Mouse (Mus musculus) hindbrain, embryonic 10.5 days (tissue): ENCODE measurements around the gene Tubg1. TPM values are rescaled to one million over a fixed set of nuclear protein-coding genes. Genes with fewer than 3 reads are reported as not detected.
A peak's percentile ranks its signal among the peaks of the same experiment; 100 is the strongest.

Experiments
- DNase-seq: peaks from one replicate; pipeline ENCODE4 v3.0.0-alpha.2; 2017; ENCODE audit warnings: low spot score
- H3K27ac ChIP-seq: fragments of 300-500 bp; sonication (generic); 2 replicates; pipeline ENCODE4 v1.5.1; 2016; ENCODE audit warnings: mild to moderate bottlenecking, moderate library complexity
- H3K27me3 ChIP-seq: fragments of 300-500 bp; sonication (generic); 2 replicates; pipeline ENCODE4 v1.6.1; 2016; ENCODE audit warnings: mild to moderate bottlenecking; ENCODE audit not compliant: poor library complexity, insufficient read depth, severe bottlenecking
- H3K36me3 ChIP-seq: fragments of 300-500 bp; sonication (generic); 2 replicates; pipeline ENCODE4 v1.6.1; 2016; ENCODE audit warnings: mild to moderate bottlenecking, moderate library complexity
- H3K4me1 ChIP-seq: fragments of 300-500 bp; sonication (generic); replicated peaks from 2 replicates; pipeline ENCODE4 v1.6.1; 2016; ENCODE audit warnings: mild to moderate bottlenecking
- H3K4me3 ChIP-seq: fragments of 300-500 bp; sonication (generic); 2 replicates; pipeline ENCODE4 v1.5.1; 2016; ENCODE audit warnings: mild to moderate bottlenecking, moderate library complexity
- H3K9me3 ChIP-seq: fragments of 300-500 bp; sonication (generic); 2 replicates; pipeline ENCODE4 v1.6.1; 2016; ENCODE audit warnings: mild to moderate bottlenecking, moderate library complexity
- WGBS: fragments of 180-500 bp; shearing (Covaris S2); methylation state at CpG from one replicate; pipeline ENCODE4 v1.1.7; 2016; 5-methylcytosine and 5-hydroxymethylcytosine counted together
- polyA plus RNA-seq: library from polyadenylated mRNA; unstranded; fragments of >200 nt; fragmentation: Nextera tagmentation; extraction: Ambion mirVana; gene quantifications from 2 replicates; pipeline ENCODE4 v1.2.1, GENCODE M21; 2016

Gene Tubg1
- polyA plus RNA-seq, 1 experiment from 2014 or later: 141 TPM

- H3K9me3 ChIP-seq: no peaks in the 10 kb centered on the region
- peaks cover 44% of the 10 kb centered on the region for H3K36me3 ChIP-seq
- DNase-seq: no peak
- 92% methylated on average over 18 of the region's 18 CpGs for WGBS
- peaks cover 11% of the 10 kb centered on the region for H3K27me3 ChIP-seq
- peaks cover 63% of the 10 kb centered on the region for H3K4me1 ChIP-seq
- H3K27ac ChIP-seq: no peak overlapping the region
- H3K4me3 ChIP-seq: peak overlapping the region; percentile 87; the same call in 1 of the 2 replicates
These were observed 34.0 kb upstream of the Tubg1 start for GRCm38 (mm10) chr11:101085617-101086322.

- peaks cover 50% of the 10 kb centered on the region for H3K36me3 ChIP-seq
- H3K27me3 ChIP-seq: peaks cover 6% of the 10 kb centered on the region
- peaks cover 62% of the 10 kb centered on the region for H3K4me1 ChIP-seq
- peak overlapping the region; percentile 92 for H3K27ac ChIP-seq
- DNase-seq: no peak
- peak overlapping the region; percentile 87 for H3K4me3 ChIP-seq
- H3K9me3 ChIP-seq: no peaks in the 10 kb centered on the region
- 81% methylated on average over 6 of the region's 6 CpGs for WGBS
These were observed 33.4 kb upstream of the Tubg1 start for GRCm38 (mm10) chr11:101086323-101086674.

GRCm38 (mm10) chr11:101086756-101087681, 32.7 kb upstream of the Tubg1 start, which contains the start of gene Mlx:
Gene Mlx, plus strand, starts transcription at chr11:101087277.
- Histone ChIP-seq H3K27me3 (no peaks in the 10 kb centered on the region), H3K36me3 (peaks cover 57% of the 10 kb centered on the region), H3K9me3 (no peaks in the 10 kb centered on the region), H3K4me1 (peaks cover 55% of the 10 kb centered on the region), H3K27ac (peak within 1 kb of the TSS; percentile 92), H3K4me3 (peak within 1 kb of the TSS; percentile 87)
- WGBS: 3% methylated on average over 52 of the region's 52 CpGs
- DNase-seq: peak; percentile 91

GRCm38 (mm10) chr11:101087682-101088055, 32.1 kb upstream of the Tubg1 start:
- Histone ChIP-seq H3K9me3 (no peaks in the 10 kb centered on the region), H3K27ac (peak overlapping the region; percentile 92), H3K36me3 (peaks cover 63% of the 10 kb centered on the region), H3K4me3 (peak overlapping the region; percentile 87), H3K4me1 (peaks cover 51% of the 10 kb centered on the region), H3K27me3 (no peaks in the 10 kb centered on the region)
- 10% methylated on average over 8 of the region's 8 CpGs for WGBS
- DNase-seq: no peak

GRCm38 (mm10) chr11:101089931-101090330, 29.8 kb upstream of the Tubg1 start:
- Histone ChIP-seq H3K27ac (no peak overlapping the region), H3K36me3 (peaks cover 76% of the 10 kb centered on the region), H3K4me3 (no peak overlapping the region), H3K9me3 (no peaks in the 10 kb centered on the region), H3K4me1 (peaks cover 48% of the 10 kb centered on the region), H3K27me3 (no peaks in the 10 kb centered on the region)
- WGBS: 93% methylated on average over 1 of the region's 1 CpGs
- no peak for DNase-seq

- DNase-seq: no peak
- peak overlapping the region; percentile 66 for H3K4me3 ChIP-seq
- H3K9me3 ChIP-seq: no peaks in the 10 kb centered on the region
- H3K27ac ChIP-seq: peak overlapping the region; percentile 85
- H3K27me3 ChIP-seq: no peaks in the 10 kb centered on the region
- WGBS: under 1% methylated on average over 18 of the region's 18 CpGs
- peaks cover 27% of the 10 kb centered on the region for H3K4me1 ChIP-seq
- peaks cover 81% of the 10 kb centered on the region for H3K36me3 ChIP-seq
These were observed 24.8 kb upstream of the Tubg1 start for GRCm38 (mm10) chr11:101094930-101095313.

- H3K4me3 ChIP-seq: peak within 1 kb of the TSS; percentile 66
- DNase-seq: peak; percentile 97
- H3K4me1 ChIP-seq: peaks cover 27% of the 10 kb centered on the region
- no peaks in the 10 kb centered on the region for H3K9me3 ChIP-seq
- WGBS: under 1% methylated on average over 43 of the region's 43 CpGs
- peak within 1 kb of the TSS; percentile 85 for H3K27ac ChIP-seq
- peaks cover 81% of the 10 kb centered on the region for H3K36me3 ChIP-seq
- H3K27me3 ChIP-seq: no peaks in the 10 kb centered on the region
These were observed 24.3 kb upstream of the Tubg1 start, which contains the start of gene Psmc3ip for GRCm38 (mm10) chr11:101095314-101096024. Gene Psmc3ip, minus strand, starts transcription at chr11:101095436.

- no peak overlapping the region for H3K4me3 ChIP-seq
- peaks cover 27% of the 10 kb centered on the region for H3K4me1 ChIP-seq
- peaks cover 81% of the 10 kb centered on the region for H3K36me3 ChIP-seq
- H3K27ac ChIP-seq: no peak overlapping the region
- H3K27me3 ChIP-seq: no peaks in the 10 kb centered on the region
- H3K9me3 ChIP-seq: no peaks in the 10 kb centered on the region
- DNase-seq: no peak
- 93% methylated on average over 8 of the region's 8 CpGs for WGBS
These were observed 21.5 kb upstream of the Tubg1 start for GRCm38 (mm10) chr11:101098231-101098630.

- peaks cover 83% of the 10 kb centered on the region for H3K36me3 ChIP-seq
- 93% methylated on average over 5 of the region's 5 CpGs for WGBS
These were observed 16.7 kb upstream of the Tubg1 start for GRCm38 (mm10) chr11:101103011-101103410.

GRCm38 (mm10) chr11:101109351-101109750, 10.4 kb upstream of the Tubg1 start:
- peaks cover 40% of the 10 kb centered on the region for H3K36me3 ChIP-seq
- H3K4me1 ChIP-seq: no peaks in the 10 kb centered on the region
- H3K27ac ChIP-seq: no peak overlapping the region
- DNase-seq: no peak
- H3K9me3 ChIP-seq: 0 out of 2 replicates have a peak, but pooled peaks cover 3% of the 10 kb centered on the region
- H3K4me3 ChIP-seq: no peak overlapping the region
- WGBS: 82% methylated on average over 4 of the region's 4 CpGs
- H3K27me3 ChIP-seq: no peaks in the 10 kb centered on the region

More at GRCm38 (mm10) chr11:101103011-101103410, 16.7 kb upstream of the Tubg1 start:
- Histone ChIP-seq H3K27ac (no peak overlapping the region), H3K4me1 (no peaks in the 10 kb centered on the region), H3K4me3 (no peak overlapping the region), H3K9me3 (no peaks in the 10 kb centered on the region), H3K27me3 (no peaks in the 10 kb centered on the region)
- no peak for DNase-seq

- Histone ChIP-seq H3K9me3 (0 out of 2 replicates have a peak, but pooled peaks cover 3% of the 10 kb centered on the region), H3K27me3 (no peaks in the 10 kb centered on the region), H3K4me3 (no peak overlapping the region), H3K27ac (no peak overlapping the region), H3K36me3 (peaks cover 32% of the 10 kb centered on the region), H3K4me1 (peaks cover 6% of the 10 kb centered on the region)
- no peak for DNase-seq
- 73% methylated on average over 5 of the region's 5 CpGs for WGBS
These were observed 9.0 kb upstream of the Tubg1 start for GRCm38 (mm10) chr11:101110708-101111107.

- no peak overlapping the region for H3K27ac ChIP-seq
- H3K9me3 ChIP-seq: 0 out of 2 replicates have a peak, but pooled peaks cover 3% of the 10 kb centered on the region
- peaks cover 11% of the 10 kb centered on the region for H3K4me1 ChIP-seq
- H3K4me3 ChIP-seq: no peak overlapping the region
- H3K27me3 ChIP-seq: no peaks in the 10 kb centered on the region
- 88% methylated on average over 4 of the region's 4 CpGs for WGBS
- H3K36me3 ChIP-seq: peaks cover 33% of the 10 kb centered on the region
- DNase-seq: no peak
These were observed 8.6 kb upstream of the Tubg1 start for GRCm38 (mm10) chr11:101111178-101111577.
